Mouse (Mus musculus): ENCODE measurements around the gene Mpped1. TPM values are rescaled to one million over a fixed set of nuclear protein-coding genes. Genes with fewer than 3 reads are reported as not detected.

Mpped1 gene
- total and polyA plus RNA-seq, 2 experiments from 2014 or later, result 18.1 to 48.0 TPM

DNA sequence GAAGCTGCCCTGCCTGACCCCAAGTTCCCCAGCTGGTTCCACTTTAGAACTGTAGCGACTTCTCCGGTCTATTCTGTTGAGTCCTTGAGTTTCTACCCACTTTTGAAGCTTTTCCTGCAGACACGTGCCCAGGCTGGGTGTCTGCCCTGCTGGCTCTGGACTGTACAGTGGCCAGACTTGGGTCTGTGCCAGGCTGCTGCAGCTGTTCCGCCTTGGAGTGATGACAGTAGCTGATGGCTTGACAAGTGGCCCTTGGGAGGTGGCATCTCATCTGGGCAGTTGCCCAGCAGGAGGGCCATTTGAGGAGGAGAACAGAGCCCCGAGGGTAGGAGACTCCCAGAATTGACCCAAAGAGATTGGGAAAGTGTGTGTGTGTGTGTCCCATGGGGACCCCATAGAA is 6.8 kb upstream of the Mpped1 start:
- Histone ChIP-seq H3K27ac (ENCODE audit: low read depth, low read length) (no peak overlapping the region), H3K9me3 (ENCODE audit: low read length) (no peaks in the 10 kb centered on the region), H3K4me3 (ENCODE audit: low read depth, low read length) (no peak overlapping the region), H3K4me2 (ENCODE audit: low read depth, low read length, poor library complexity, severe bottlenecking) (no peak overlapping the region), H3K9ac (replicated peaks; ENCODE audit: low read length, poor library complexity, severe bottlenecking) (no peak overlapping the region), H3K27me3 (ENCODE audit: insufficient read depth, low read length) (0 out of 2 replicates have a peak, but pooled peaks cover 3% of the 10 kb centered on the region), H3K36me3 (ENCODE audit: insufficient read depth, low read length) (no peaks in the 10 kb centered on the region), H3K4me1 (ENCODE audit: insufficient read depth, low read length) (no peaks in the 10 kb centered on the region)
- DNase-seq (ENCODE audit: low spot score), result peak; percentile 60
- no peak for TF ChIP-seq CTCF (IDR thresholded peaks at IDR 0.05)
- no peak for ATAC-seq (ENCODE audit: low FRiP score)
- 56% methylated on average over 5 of the region's 5 CpGs for WGBS

DNA sequence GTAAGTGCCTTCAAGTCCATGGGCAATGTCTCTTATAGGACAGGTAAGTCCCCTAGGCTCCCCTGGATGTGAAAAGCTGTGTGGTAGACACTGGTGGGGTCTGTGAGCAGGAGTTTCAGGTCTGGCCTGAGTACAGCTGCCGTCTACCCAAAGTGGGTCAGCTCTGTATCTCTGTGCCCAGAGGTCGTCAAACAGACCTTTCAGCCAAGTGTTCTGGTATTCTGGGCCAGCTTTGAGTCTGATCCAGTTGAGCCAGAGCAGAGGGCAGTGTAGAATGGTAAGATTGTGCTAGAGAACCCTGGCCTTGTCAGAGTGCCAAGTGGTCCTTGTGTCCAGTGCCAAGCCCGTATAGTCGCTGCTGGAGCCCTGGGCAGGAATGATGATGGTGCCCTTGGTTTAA is 6.3 kb upstream of the Mpped1 start:
- H3K36me3 ChIP-seq (ENCODE audit: insufficient read depth, low read length), result no peaks in the 10 kb centered on the region
- no peaks in the 10 kb centered on the region for H3K4me1 ChIP-seq (ENCODE audit: insufficient read depth, low read length)
- DNase-seq (ENCODE audit: low spot score) (peak; percentile 63), ATAC-seq (ENCODE audit: low FRiP score) (0 out of 2 replicates have a peak, but pooled peaks have one; percentile 11)
- TF ChIP-seq CTCF (IDR thresholded peaks at IDR 0.05), result no peak
- H3K4me3 ChIP-seq (ENCODE audit: low read depth, low read length), result no peak overlapping the region
- no peaks in the 10 kb centered on the region for H3K27me3 ChIP-seq (ENCODE audit: insufficient read depth, low read length)
- no peak overlapping the region for H3K27ac ChIP-seq (ENCODE audit: low read depth, low read length)
- 76% methylated on average over 4 of the region's 4 CpGs for WGBS
- no peak overlapping the region for H3K4me2 ChIP-seq (ENCODE audit: low read depth, low read length, poor library complexity, severe bottlenecking)
- H3K9ac ChIP-seq (replicated peaks; ENCODE audit: low read length, poor library complexity, severe bottlenecking), result no peak overlapping the region
- H3K9me3 ChIP-seq (ENCODE audit: low read length), result no peaks in the 10 kb centered on the region

DNA sequence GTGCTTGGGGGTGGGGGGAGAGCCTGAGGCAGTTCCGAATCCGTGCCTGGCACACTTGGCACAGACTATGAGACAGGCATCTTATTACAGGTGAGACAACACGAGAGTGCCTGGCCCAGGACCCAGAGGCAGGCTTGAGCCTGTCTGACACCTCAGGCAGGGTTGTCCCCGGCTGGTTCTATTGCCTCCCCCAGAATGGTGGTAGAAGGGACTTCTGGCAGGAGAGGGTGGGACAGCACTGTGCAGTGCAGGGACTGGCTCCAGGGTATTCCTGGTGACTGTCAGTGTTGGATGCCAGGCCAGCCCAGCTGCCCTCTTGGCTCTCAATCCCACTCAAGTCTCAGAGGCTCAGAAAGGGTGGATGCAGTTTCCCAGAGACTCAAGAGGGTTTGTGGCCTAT is 4.3 kb upstream of the Mpped1 start:
- H3K9me3 ChIP-seq (ENCODE audit: low read length), result no peaks in the 10 kb centered on the region
- H3K4me1 ChIP-seq (ENCODE audit: insufficient read depth, low read length), result no peaks in the 10 kb centered on the region; the same call in 1 of the 2 replicates
- no peak for TF ChIP-seq CTCF (IDR thresholded peaks at IDR 0.05)
- H3K4me3 ChIP-seq (ENCODE audit: low read depth, low read length), result no peak overlapping the region
- H3K36me3 ChIP-seq (ENCODE audit: insufficient read depth, low read length), result no peaks in the 10 kb centered on the region
- H3K27ac ChIP-seq (ENCODE audit: low read depth, low read length), result no peak overlapping the region
- WGBS, result 72% methylated on average over 4 of the region's 4 CpGs
- DNase-seq (ENCODE audit: low spot score) (peak; percentile 31), ATAC-seq (ENCODE audit: low FRiP score) (no peak)
- no peak overlapping the region for H3K9ac ChIP-seq (replicated peaks; ENCODE audit: low read length, poor library complexity, severe bottlenecking)
- no peak overlapping the region for H3K4me2 ChIP-seq (ENCODE audit: low read depth, low read length, poor library complexity, severe bottlenecking)
- no peaks in the 10 kb centered on the region for H3K27me3 ChIP-seq (ENCODE audit: insufficient read depth, low read length)

DNA sequence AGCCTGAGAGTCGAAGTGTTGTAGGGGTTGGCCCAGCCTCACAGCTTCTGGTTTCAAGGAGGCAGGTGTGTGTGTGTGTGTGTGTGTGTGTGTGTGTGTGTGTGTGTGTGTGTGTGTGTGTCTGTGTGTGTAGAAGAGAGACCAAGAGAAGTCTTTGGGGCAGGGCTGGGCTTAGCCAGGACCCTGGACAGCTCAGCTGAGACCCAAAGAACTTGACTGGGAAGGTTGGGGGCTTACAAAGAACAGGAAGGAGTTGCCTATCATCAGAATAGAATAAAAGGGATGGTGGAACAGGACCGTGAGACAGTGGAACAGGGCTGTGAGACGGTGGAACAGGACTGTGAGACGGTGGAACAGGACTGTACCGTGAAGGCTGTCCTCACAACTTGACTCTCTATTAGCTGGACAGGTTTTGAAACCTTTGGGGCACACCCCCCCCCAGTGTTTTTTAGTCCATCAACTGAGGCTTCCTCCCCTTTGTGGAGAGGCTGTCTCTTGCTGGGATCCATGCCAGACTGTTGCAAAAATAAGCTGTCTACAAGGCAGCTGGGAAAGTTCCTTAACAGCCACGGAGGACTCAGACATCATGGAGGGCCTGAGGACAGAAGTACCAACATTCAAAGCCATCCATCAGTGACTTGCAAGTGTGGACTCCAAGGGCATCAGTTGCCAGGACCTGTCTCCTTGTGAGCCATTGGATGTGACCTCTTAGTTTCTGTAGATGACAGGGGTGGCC is 2.8 kb upstream of the Mpped1 start:
- H3K4me3 ChIP-seq (ENCODE audit: low read depth, low read length), result no peak overlapping the region
- H3K36me3 ChIP-seq (ENCODE audit: insufficient read depth, low read length), result no peaks in the 10 kb centered on the region
- H3K27me3 ChIP-seq (ENCODE audit: insufficient read depth, low read length), result peaks cover 3% of the 10 kb centered on the region; the same call in 1 of the 2 replicates
- no peak for TF ChIP-seq CTCF (IDR thresholded peaks at IDR 0.05)
- H3K9ac ChIP-seq (replicated peaks; ENCODE audit: low read length, poor library complexity, severe bottlenecking), result no peak overlapping the region
- no peak for ATAC-seq (ENCODE audit: low FRiP score)
- WGBS, result 72% methylated on average over 6 of the region's 6 CpGs
- H3K9me3 ChIP-seq (ENCODE audit: low read length), result no peaks in the 10 kb centered on the region
- H3K27ac ChIP-seq (ENCODE audit: low read depth, low read length), result no peak overlapping the region
- no peaks in the 10 kb centered on the region; the same call in 1 of the 2 replicates for H3K4me1 ChIP-seq (ENCODE audit: insufficient read depth, low read length)
- H3K4me2 ChIP-seq (ENCODE audit: low read depth, low read length, poor library complexity, severe bottlenecking), result no peak overlapping the region
- DNase-seq (ENCODE audit: low spot score), result no peak

DNA sequence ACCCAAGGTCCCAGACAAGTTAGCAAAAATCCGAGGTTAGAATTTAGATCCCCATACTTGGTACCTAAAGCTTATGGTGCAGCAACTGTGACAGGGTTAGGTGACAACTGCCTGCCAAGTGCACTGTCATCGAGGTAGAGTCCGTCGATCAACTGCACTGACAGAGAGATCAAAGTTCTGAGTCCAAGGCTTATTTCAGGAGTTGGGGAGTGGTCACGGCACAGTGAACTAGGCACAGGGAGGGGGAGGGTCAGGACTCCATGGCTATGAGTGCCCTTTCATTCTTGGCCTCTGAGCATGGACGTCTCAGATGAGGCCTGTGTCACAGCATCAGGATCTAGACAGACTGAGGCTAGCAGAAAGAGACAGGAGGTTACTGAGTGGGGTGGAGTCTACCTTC is 1.8 kb upstream of the Mpped1 start:
- Histone ChIP-seq H3K36me3 (ENCODE audit: insufficient read depth, low read length) (no peaks in the 10 kb centered on the region), H3K4me3 (ENCODE audit: low read depth, low read length) (no peak overlapping the region), H3K27me3 (ENCODE audit: insufficient read depth, low read length) (peaks cover 3% of the 10 kb centered on the region; the same call in 1 of the 2 replicates), H3K9me3 (ENCODE audit: low read length) (no peaks in the 10 kb centered on the region), H3K27ac (ENCODE audit: low read depth, low read length) (no peak overlapping the region), H3K4me1 (ENCODE audit: insufficient read depth, low read length) (no peaks in the 10 kb centered on the region; the same call in 1 of the 2 replicates), H3K9ac (replicated peaks; ENCODE audit: low read length, poor library complexity, severe bottlenecking) (no peak overlapping the region), H3K4me2 (ENCODE audit: low read depth, low read length, poor library complexity, severe bottlenecking) (no peak overlapping the region)
- TF ChIP-seq CTCF (IDR thresholded peaks at IDR 0.05), result no peak
- DNase-seq (ENCODE audit: low spot score) (no peak), ATAC-seq (ENCODE audit: low FRiP score) (no peak)
- 68% methylated on average over 6 of the region's 6 CpGs for WGBS

Data from midbrain, postnatal 0 days (tissue).